Mouse (Mus musculus) thymus, postnatal 14 days (tissue): ENCODE data around the gene Plscr1.
A peak's percentile ranks its signal among the peaks of the same experiment; 100 is the strongest.

ENCODE experiments used
- DNase-seq: peaks from one replicate; pipeline ENCODE4 v3.0.0; 2021

Gene Plscr1

DNA sequence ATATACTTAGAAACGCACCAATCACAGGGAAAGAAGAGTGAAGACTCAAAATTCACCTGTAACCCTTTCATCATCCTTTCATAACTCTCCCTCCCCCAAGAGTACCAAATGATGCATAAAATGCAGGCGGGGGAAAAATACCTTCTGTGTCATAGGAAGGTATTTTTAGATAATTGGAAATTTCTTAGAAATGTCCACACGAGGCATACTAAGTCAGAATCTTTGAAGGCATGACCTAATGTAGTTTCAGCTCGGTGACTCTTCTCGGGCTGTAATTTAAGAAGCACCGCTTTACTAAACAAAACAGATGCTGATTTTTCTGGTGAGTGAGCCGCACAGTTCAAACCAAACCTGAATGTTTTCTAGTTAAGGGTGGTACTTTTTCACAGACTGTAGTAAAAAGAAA lies at the start of gene Plscr1:
Gene Plscr1 (plus strand): TSS at position 304 of the 406 bp plus-strand sequence.
- DNase-seq: no peak

DNA sequence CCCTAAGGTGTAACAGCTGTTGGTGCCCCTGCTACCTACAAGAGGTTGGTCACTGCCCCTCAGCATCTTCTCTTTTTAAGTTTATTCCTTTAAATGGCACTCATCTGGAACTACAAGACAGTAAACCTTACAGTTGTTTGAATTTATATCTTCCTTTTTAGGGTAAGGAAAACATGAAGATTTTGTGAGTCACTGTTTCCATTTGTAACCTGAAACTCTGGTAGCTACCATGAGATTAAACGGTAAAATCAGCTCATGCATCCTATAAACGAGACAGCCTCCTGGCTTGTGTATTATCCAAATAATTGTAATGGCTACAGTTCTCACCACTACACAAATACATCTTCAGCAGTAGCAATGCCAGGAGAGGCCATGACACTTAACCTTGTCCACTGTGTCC lies 45.2 kb upstream of the Plscr1 start:
- DNase-seq: no peak

DNA sequence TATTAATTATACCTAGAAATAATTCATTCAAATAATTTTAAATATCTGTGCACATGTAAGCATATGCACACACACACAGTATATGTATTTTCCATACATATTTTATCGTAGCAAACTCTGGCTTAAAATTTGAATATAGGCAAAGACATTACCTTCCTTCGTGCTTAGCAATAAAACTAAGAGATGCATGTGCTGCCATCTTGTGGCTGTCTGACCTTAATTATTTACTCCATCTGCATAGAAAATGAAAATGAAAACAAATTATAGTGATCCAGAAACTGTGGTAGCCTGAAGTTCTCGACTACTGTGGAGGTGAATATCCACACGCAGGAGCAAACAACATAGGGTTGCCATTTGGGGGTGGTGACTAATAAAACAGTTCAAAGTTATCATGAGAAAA lies 42.2 kb upstream of the Plscr1 start:
- DNase-seq: peak; percentile 14

DNA sequence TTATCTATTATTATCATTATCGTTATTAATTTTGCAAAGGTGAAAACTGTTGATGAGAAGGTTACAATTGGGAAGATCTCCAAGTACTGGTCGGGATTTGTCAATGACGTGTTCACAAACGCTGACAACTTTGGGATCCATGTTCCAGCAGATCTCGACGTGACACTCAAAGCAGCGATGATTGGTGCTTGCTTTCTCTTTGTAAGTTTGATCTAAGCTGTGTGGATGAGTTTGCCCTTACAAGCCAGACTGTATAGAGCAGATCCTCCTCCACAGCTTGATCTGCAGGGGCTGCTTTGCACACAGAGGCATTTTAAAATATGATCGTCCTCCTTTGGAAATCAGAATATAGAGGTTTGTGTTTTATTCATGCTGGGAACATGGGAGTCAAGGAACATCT lies 41.8 kb upstream of the Plscr1 start:
- no peak for DNase-seq

DNA sequence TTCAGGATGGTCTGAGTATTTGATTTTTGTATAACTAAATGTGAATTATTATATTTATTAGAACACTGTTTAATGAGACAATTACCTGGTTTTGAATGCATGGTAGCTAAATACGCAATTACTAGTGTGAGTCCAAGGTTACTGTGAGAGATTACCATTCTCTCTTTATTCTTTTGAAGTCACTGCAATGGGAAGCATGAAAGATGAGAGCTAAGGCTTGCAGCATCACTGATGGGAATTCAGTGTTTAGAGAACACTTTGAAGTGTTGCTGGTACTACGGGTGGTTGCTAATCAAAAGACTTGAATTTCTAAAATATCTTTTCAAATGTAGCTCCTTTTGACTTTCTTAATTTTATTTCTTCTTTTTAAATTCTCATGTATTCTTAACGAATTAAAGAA lies 39.7 kb upstream of the Plscr1 start:
- DNase-seq: no peak

DNA sequence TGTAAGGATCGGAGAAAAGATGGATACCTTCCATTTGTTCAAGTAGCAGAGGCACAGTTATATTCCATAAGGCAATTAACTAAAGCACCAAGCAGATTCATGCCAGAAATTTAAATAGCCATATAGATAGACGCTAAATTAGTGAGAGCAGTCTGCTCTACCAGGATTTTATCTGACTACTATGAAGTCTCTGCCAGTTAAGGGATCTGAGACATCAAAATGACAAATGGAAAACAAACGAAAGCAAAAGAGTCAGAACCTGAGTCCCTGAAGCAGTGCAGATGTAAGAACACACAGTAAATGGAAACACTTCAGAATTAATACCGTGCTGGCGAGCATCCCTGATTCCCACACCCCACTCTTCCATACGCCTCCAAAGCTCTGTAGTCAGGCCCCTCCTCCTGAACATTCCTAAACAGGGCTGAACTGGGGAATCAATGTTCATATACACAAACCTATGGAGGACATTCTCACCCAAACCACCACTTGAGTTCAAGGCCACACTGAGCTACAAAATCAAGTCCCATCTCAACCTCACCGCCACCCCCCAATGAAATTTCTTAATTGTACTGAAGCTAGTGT lies 39.1 kb upstream of the Plscr1 start:
- no peak for DNase-seq

DNA sequence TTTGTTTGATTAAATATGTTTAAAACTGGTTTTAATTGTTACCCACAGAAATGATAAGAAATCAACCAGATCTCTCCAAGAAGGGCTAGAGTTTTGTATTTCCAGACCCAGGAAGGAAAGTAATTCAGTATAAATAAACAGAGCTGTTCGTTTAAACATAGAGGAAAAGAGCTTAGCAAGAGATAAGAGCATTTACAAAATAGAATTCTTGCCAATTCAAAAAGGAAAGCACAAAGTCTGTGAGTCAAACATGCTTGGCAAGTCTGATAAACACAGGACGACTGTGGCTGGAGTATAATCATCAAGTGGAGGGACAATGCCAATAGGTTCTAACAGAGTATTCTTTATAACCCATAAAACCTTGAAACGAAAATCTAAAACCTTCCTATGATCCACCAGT lies 38.5 kb upstream of the Plscr1 start:
- no peak for DNase-seq

DNA sequence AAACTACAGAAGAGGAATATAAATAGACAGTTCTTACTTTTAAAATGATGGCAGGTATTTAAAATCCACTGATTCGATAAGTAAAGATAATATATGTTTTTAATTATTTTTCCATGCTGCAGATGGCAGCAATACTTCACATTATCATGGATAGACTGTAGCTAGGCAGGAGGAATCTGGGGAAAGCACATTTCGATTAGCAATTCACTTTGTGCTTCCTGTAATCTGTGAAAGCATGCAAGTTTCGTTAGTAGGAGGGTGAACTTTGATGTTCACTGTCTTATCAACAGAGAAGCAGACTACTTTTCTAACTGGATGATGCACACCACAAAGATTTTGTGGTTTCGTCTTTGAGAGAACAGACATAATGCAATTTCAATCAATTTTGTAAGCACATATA lies 32.1 kb upstream of the Plscr1 start:
- DNase-seq: no peak

DNA sequence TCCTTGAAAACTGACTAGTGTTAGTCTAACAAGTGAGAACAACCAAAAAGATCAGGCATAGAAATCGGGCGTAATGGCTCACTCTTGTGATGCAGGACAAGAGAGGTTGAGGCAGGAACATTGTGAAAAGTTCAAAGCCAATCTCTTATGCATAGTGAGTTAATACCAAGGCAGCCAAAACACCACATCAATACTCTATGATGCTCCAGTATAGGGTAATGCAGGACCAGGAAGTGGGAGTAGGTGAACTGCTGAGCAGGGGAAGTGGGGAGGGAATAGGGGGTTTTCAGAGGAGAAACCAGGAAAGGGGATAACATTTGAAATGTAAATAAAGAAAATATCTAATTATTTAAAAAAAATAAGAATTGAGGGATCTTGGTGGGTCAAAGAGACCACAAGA lies 31.7 kb upstream of the Plscr1 start:
- DNase-seq: no peak

DNA sequence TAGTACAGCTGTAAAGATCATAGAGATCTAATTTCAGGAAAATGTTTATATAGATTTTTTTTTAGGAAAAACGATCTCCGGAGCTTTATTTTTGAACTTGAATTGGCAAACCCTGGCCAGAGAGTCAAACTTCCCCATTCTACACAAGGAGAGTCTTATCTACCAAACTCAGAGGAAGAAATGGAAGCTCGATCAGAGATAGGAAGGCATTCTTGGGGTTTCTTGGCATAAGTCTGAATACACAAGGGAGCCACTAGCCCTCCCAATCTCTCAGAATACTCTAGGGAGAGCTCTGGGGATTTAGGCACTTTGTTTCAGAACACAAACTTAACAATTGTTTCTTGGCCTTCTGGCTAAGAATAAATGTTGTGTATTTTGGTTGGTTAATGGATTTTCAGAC lies 29.4 kb upstream of the Plscr1 start:
- no peak for DNase-seq

DNA sequence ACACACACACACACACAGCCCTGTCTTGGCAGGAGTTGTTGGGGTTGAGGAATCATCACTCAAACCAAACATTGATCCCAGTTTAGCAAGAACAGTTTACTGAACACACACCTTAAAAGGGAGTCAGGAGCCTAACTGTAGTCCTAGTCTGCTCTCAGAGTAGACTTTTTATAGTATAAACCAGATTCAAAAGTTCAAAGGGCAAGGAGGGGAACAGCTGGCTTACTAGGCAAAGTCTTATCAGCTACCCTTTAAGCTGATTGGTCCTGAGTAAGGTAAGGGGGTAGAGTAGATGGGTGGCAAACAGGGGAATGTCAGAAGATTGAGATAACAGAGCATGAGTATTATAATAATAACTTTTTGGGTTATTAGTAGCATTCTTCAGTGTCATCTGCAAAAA lies 28.1 kb upstream of the Plscr1 start:
- DNase-seq: no peak

DNA sequence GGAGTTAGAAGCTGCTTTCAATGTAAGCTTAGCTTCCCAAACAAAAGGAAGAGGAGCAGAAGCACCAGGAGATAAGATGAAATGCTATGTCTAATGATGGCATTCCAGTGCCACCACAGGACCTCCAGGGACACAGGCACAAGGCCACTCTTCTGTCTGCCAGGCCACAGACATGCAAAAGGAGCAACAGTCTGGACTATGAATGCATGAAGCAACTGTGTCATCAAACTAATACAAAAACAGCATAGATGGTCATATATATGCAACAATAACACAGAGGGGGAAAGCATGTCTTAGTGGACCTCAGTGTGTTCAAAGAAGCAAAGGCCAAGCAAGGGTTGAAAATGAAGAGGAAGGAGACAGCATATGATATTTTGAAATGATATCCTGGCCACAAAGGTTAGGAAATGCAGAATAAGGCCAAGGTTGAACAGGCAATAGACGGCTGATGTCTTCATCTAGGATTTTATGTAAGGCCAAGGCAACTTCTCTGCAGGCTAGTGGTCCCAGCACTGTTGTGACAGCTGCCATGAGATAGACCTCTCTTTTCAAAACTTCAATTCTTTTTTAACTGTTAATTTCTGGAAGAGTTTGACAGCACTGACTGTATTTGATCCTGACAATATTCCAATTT lies 24.8 kb upstream of the Plscr1 start:
- DNase-seq: no peak

DNA sequence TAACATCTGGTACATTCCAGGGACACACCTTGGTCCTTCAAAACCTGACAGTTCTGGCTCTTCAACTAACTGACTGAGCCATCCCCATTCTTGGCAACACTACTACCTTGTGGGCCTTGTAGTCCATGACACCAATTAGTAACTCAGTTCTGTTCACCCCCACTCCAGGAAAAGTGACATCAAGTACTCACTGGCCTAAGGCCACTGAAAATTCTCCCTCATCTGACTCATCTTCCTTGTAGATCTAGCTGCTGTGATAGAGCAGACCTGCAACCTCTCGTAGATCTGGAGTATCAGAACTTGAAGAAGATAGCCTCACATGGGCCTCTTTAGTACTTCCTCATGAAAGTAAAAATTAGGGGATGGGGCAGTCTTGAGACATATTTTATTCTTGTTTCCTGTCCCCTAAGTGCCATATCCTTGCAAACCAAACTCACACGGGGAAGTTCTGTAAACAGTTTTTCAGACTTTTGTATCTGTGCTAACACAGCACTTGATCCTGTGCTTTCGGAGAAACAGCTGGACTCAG lies 23.4 kb upstream of the Plscr1 start:
- DNase-seq: no peak

DNA sequence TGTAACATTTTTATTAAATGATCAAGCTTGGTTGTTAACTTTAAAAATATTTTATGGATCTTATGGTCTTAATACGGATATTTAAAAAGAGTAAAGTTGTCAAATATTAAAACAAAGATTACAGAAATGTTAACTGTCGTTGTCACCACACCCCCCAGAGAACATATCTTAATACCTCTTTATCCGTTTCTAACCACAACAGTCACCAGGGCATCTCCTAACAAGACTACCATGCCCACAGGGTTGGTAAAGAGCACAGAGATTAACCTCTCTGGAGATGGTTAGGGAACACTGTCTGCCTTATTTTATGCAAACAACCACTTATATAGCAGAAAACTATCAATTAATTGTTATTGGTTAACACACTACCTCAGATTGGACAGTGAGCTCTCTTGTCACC lies 22.8 kb upstream of the Plscr1 start:
- DNase-seq: no peak

DNA sequence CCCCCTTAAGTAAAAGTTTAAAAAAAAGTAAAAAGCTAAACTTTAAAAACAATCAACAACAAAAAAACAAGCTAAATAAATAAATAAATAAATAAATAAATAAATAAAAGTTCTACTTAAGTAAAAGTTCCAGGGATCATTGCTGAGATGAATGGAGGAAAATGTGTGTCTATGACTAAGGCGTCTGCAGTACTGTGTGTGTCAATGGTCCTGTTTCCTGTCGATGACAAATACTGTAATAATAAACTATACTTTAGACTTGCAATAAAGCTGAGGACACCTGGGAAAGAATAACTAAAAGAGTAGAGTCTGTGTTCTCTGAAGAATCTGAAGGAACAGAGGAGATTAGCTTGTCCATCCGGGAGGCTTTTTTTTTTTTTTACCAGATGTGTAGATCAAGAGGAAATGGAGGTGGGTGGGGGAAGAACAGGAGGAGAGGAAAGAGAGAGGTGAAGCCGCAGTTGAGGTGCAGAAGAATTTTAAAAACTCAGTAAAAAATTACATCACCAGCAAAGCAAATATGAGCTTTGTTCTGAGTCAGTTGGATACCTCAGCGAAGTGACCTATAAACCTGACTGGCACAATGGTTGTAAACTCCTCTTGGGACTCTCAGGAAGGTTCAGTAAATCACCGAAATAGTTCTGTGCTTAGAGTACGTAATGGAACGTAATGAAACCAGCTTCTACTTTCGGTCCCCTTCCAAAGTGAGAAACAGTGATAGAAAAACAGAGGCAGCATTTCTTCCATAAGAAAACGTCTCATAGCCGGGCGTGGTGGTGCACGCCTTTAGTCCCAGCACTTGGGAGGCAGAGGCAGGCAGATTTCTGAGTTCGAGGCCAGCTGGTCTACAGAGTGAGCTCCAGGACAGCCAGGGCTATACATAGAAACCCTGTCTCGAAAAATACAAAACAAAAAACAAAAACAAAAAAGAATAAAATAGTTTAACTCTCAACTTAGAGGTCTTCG lies 20.4 kb upstream of the Plscr1 start:
- no peak for DNase-seq

DNA sequence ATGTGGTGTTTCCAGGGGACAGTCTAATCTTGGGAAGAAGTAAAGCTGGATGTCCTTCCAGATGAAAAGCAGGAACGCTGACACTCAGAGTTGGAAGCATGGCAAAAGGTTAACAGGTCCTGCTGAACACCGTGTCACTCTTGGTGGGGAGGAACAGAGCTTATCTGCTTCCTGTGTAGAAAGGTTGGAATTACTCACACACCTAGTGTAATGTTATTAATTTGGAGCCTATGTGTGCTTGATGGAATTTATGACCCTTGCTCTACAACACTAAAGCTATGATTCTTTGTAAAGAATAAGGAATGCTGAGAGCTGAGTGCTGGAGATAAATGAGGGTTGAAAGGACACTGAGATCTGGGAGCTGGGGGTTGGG lies 19.7 kb upstream of the Plscr1 start:
- DNase-seq: no peak

DNA sequence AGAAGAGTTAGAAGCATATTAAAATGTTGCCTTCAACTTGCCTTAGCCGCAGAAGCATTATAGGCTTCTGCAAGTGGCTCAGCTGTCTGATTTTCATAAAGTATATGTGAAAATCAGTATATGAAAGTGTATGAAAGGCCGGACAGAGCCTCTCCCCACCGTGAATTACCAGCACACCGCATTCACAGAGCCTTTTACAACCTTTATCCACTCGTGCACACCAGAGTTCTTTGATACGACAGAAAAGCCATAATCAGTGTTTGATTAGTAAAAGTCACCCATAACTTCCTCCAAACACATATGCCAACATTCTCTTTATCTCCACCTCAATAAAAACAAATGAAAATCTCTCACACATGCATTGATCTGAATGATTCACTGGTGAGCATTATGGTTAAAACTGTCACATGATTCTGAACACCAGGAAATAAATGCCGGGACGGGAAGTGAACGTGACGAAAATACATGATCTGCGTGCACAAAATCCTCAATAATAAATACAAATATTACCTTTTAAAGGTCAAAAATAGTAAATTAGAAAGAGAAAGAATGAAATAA lies 14.6 kb upstream of the Plscr1 start:
- no peak for DNase-seq

DNA sequence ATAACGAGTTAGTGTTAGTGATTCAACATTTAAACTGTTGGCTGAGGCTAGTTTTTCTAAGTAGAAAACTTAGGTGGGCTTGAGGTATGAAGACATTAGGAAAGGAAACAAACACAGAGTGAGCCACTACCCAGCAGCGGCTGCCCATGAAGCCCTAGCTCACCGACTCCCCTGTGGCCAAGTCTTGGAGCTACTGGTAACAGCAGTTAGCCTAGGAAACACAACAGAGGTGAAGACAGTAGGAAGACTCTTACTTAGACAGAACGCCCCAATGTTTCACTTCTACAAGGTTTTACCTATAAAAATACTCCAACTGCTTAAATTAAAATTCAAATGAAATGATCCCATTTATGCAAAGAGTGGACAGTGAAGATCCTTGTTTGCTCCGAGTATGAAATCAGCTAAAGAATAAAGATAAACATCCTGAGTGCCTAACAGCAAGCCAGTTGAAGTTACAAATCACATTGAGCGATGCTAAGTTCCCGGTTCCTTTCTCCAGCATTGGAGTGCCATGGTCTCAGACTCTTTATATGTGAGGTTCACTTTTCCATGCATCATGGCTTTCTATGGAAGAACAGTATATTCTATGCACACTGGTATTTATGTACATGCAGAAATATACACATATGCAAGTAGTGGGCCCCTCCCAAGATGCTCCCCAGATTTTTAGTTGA lies 640 bp upstream of the Plscr1 start:
- DNase-seq: no peak

DNA sequence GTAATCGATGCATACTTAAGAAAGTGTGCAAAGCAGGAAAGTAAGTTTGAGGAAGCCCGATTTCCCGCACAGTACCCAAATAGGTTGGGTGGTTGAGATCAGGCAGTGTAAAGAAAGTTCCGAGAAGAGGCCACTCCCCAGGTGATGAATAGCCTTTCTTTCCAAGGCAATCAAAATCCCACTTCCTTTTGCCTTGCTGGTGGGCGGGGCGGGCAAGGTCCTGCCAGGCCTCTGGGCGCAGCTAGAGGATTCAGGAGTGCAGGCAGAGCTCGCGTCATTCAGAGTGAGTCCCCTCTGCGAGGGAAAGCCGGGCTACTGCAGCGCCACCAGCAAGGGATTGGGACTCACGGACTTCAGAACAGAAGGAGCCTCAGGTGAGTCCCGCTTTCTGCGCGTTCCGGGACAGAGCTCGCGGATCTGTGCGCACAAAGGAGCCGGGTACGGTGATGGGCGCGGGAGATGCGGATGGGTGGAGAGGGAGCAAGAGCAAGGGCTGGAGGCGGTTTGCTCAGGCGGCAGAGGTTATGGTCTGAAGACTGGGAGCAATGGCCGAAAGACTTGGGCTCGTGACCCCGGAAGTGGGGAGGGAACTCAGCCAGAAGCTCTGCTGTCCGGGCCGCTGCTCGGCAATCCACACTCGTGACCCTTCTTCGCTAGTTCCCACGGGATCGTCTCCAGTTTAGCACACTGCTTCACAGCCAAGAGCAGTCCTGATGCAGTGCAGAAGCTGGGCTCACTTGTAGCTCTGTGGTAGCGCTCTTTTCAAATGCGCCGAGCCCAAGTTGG lies 630 bp downstream of the Plscr1 start:
- peak; percentile 18 for DNase-seq

DNA sequence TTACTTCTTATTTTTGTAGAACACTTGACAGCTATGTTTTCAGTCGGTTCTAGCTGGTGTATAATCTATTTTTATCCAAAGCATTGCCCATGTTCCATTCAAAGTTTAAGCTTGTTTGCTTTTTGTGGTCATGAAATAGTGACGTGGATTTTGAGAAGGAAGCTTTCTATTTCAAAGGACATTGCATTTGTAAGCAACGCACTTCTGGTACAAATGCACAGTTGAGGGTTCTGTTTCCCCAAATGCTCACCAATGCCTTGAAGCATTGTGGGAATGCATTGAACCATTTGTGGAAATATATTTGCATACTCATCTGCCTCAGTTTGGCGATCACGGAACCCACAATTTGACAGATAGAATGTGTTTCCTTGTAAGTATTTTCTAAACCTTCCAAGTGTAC lies 3.2 kb downstream of the Plscr1 start:
- no peak for DNase-seq

DNA sequence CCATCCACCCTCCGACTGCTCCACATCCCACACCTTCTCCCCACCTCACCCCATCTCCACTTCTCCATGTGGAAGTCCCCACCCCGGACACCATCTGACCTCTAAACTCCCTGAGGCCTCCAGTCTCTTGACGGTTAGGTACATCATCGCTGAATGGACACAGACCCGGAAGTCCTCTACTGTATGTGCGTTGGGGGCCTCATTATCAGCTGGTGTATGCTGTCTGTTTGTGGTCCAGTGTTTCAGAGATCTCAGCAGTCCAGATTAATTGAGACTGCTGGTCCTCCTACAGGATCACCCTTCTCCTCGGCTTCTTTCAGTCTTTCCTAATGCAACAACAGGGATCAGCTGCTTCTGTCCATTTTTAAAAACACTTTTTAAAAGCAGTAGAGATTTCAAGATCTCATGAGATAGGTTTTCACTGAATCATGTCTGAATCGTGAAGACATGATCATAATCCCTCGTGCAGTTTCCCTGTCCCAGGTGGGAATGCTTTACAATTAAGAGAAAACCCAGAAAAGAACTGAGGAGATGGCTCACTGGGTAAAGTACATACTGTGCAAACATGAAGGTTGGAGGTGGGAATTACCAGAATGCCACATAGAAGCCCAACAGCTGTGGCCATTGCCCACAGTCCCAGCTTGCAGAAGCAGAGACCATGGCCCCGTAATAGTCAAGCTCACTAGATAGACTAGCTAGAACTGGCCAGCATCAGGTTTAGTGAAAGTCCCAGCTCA lies 4.2 kb downstream of the Plscr1 start:
- no peak for DNase-seq
